Mouse (Mus musculus) central nervous system, embryonic 14 days (tissue): ENCODE results near the gene Olfr1288. TPM values are rescaled to one million over a fixed set of nuclear protein-coding genes. Genes with fewer than 3 reads are reported as not detected.

Source experiments
- polyA plus RNA-seq: library from polyadenylated mRNA; depleted of rRNA; stranded (reverse); fragments of >200 nt; gene quantifications from 2 replicates; pipeline ENCODE4 v1.2.3, GENCODE M21; 2012; rRNA removed

The Olfr1288 gene
- not detected in 2 replicates for polyA plus RNA-seq

DNA sequence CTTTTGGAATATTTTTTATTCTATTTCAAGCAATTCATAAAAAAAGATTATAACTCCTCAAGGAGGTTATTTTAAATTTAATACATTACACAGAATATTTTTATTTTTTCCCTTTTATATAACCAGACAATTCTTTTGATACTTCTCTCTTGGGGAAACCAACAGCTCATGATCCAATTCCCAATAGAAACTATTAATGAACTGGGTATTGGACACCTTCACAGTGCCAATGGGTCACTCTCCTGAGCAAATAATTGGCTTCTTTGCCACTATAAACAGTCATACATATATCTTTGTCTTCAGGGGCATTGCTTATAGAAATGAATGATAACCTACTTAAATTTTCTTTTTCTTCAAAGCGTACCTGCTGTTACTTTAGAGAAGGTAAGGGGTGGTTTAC, at the start of gene Olfr1288:
Gene Olfr1288, plus strand, starts transcription at position 301 of the 400 bp plus-strand sequence.

DNA sequence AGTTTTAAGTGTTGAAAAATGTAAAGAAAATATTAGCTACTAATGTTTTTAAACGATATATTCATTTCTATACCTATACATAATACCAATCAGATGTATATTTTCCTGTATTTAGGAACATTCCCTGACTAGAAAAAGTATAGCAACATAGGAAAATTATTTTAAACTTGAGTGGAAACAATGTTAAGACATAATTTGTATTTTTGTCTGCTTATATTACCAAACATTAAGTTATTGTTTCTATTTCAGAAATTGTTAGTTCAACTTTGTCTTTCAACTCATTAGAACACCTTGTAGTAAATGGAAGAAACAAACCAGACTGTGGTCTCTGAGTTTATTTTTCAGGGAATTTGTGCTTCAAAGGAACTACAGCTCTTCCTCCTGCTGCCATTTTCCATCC, 25.1 kb upstream of the Olfr1288 start, which contains the start of gene Olfr1287:
Gene Olfr1287, plus strand, starts transcription at position 301 of the 400 bp plus-strand sequence.

DNA sequence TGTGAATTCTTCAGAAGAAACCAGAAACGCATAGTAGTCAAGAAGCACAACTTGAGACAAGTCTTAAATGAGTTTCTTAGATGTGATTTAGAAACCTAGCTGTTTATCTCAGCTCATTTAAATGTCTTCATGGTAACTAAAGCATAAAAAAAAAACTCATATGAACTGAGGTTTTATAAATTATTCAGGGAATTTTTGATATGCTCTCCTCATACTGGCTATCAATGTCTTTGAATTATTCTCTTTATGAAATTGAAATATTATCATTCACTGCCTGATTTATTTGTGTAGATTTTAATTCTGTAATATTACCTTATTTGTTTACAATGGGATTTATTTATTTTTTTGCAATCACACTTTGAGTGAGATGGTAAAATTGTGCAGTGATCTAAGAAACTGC, 6.6 kb downstream of the Olfr1288 start, which contains the start of gene Olfr1289:
Gene Olfr1289, plus strand, starts transcription at position 301 of the 400 bp plus-strand sequence.

DNA sequence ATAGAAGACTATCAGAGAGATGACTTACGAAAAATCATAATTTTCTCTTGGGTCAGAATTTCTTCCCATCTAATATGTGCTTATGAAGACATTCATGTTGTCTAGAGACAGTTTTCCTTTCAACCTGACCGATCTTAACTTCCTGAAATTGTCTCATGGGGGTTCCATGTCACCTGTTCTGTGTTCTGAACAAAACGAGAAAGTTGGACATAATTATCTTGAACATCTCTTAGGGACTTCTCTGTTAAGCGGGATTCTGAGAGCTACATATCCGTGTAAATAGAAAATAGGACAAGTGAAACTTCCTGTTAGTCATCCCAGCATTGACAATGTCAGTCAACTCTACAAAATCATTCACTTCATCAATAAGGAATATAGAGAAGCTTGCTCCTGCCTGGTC, 19.8 kb downstream of the Olfr1288 start, which contains the start of gene Olfr1290:
Gene Olfr1290, minus strand, starts transcription at position 101 of the 400 bp plus-strand sequence.

DNA sequence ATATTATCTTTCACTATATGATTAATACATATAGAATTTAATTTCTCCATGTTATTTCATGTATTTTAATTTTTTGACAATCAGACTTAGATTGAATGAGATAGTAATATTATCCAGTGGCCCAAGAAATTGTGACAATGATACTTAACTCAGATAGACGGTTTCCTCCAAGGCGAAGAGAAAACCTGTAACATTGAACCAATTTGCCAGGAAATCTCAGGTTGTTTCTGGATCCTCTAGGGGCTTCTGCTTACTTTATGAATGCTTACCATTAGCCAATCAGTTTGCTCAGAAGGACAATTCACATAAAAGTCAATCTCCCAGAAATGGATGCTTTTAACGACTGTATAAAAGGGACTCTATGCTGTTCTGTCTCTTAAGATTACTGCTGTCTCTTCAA, 23.0 kb downstream of the Olfr1288 start, which contains the start of gene Olfr1291-ps1:
Gene Olfr1291-ps1, plus strand, starts transcription at position 301 of the 400 bp plus-strand sequence.

DNA sequence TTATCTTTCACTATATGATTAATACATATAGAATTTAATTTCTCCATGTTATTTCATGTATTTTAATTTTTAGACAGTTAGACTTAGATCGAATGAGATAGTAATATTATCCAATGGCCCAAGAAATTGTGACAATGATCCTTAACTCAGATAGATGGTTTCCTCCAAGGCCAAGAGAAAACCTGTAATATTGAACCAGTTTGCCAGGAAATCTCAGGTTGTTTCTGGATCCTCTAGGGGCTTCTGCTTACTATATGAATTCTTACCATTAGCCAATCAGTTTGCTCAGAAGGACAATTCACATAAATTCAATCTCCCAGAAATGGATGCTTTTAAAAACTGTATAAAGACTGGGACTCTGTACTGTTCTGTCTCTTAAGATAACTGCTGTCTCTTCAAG, 51.0 kb downstream of the Olfr1288 start, which contains the start of gene Olfr1293-ps:
Gene Olfr1293-ps, plus strand, starts transcription at position 301 of the 400 bp plus-strand sequence.

Other genes with a start within 250 kb of the Olfr1288 start
- not detected in 2 replicates for gene 4930430A15Rik, start 244.5 kb upstream of the Olfr1288 start, polyA plus RNA-seq
- not detected in 2 replicates for gene Olfr1275, start 238.8 kb upstream of the Olfr1288 start, polyA plus RNA-seq
- not detected in 2 replicates for gene Olfr1276, start 219.6 kb upstream of the Olfr1288 start, polyA plus RNA-seq
- gene Olfr1277, start 200.0 kb upstream of the Olfr1288 start, polyA plus RNA-seq, result not detected in 2 replicates
- not detected in 2 replicates for gene Olfr1278, start 184.0 kb upstream of the Olfr1288 start, polyA plus RNA-seq
- not detected in 2 replicates for gene Olfr1279, start 173.5 kb upstream of the Olfr1288 start, polyA plus RNA-seq
- not detected in 2 replicates for gene Olfr1280, start 160.1 kb upstream of the Olfr1288 start, polyA plus RNA-seq
- gene Olfr1281, start 147.6 kb upstream of the Olfr1288 start, polyA plus RNA-seq, result not detected in 2 replicates
- gene Olfr1282, start 138.0 kb upstream of the Olfr1288 start, polyA plus RNA-seq, result not detected in 2 replicates
- gene Olfr1283, start 107.3 kb upstream of the Olfr1288 start, polyA plus RNA-seq, result not detected in 2 replicates
- gene Olfr1284, start 98.6 kb upstream of the Olfr1288 start, polyA plus RNA-seq, result not detected in 2 replicates
- not detected in 2 replicates for gene Olfr1286, start 51.0 kb upstream of the Olfr1288 start, polyA plus RNA-seq
- not detected in 2 replicates for gene Olfr1287, start 25.0 kb upstream of the Olfr1288 start, polyA plus RNA-seq
- not detected in 2 replicates for gene Olfr1289, start 6.7 kb downstream of the Olfr1288 start, polyA plus RNA-seq
- not detected in 2 replicates for gene Olfr1290, start 19.7 kb downstream of the Olfr1288 start, polyA plus RNA-seq
- not detected in 2 replicates for gene Olfr1291-ps1, start 23.1 kb downstream of the Olfr1288 start, polyA plus RNA-seq
- not detected in 2 replicates for gene Olfr1293-ps, start 51.1 kb downstream of the Olfr1288 start, polyA plus RNA-seq
- not detected in 2 replicates for gene Olfr1294, start 66.2 kb downstream of the Olfr1288 start, polyA plus RNA-seq
- gene Olfr1295, start 95.6 kb downstream of the Olfr1288 start, polyA plus RNA-seq, result not detected in 2 replicates
- gene Olfr1297, start 152.4 kb downstream of the Olfr1288 start, polyA plus RNA-seq, result not detected in 2 replicates
- not detected in 2 replicates for gene Olfr1298, start 175.1 kb downstream of the Olfr1288 start, polyA plus RNA-seq
- gene Olfr1299, start 187.3 kb downstream of the Olfr1288 start, polyA plus RNA-seq, result not detected in 2 replicates